Mouse (Mus musculus) heart, postnatal 4 days (tissue): Measurements from ENCODE around the gene Trib2. TPM values are rescaled to one million over a fixed set of nuclear protein-coding genes. Genes with fewer than 3 reads are reported as not detected.

Experiments
- DNase-seq: peaks from one replicate; pipeline ENCODE4 v3.0.0; 2021
- total RNA-seq, 2 experiments: library from RNA; stranded (reverse); gene quantifications; 2 replicates each; pipeline ENCODE4 v1.2.3; 2021

Trib2 gene
- total RNA-seq: 10 to 100 TPM; 73.6 to 83.6 TPM

DNA sequence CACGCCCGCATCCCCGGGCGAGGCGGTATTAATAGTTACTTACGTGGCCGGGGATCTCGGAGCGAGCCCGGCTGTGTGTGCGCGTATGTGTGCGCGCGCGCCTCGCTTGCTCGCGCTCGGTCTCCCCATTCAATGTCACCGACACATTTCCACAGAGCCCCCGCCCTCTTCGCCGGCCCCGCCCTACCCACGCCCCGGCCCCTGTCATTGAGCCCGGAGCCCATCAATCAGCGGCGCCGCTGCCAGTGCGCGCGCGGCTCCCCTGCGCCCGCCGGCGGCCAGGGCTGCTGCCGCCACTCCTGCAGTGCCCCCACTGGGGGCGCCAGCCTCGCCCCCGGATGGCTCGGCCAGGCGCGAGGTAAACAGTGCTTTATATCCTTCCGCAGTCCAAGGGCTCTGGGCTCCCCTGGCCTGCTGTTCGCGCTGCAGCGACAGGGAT lies at the start of gene Trib2:
TSS of gene Trib2 (minus strand) at position 183 of the 439 bp plus-strand sequence.
- peak; percentile 96 for DNase-seq

DNA sequence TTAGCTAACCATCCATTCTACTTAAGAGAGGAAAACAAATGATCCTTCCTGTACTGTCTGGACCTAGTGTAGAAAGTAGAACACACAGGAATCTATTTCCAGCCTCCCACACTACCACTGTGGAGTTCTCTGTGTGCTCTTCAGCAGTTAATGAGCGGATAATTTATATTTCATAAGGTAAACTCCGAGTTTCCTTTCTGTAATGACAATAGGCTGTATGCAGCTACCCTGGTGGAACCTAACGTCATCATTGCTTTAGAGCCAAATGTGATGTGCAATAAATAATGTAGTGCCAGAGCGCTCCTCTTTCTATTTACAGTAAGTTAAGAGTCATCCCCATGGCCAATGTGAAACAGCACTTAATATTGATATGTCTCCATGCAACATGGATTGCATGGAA lies 41.3 kb upstream of the Trib2 start:
- no peak for DNase-seq

- no peak for DNase-seq
Measured at GRCm38 (mm10) chr12:15855891-15856290, 39.2 kb upstream of the Trib2 start.

GRCm38 (mm10) chr12:15852781-15853180 lies 36.1 kb upstream of the Trib2 start:
- no peak for DNase-seq

- DNase-seq: no peak
Measured at GRCm38 (mm10) chr12:15852031-15852430, 35.3 kb upstream of the Trib2 start.

DNA sequence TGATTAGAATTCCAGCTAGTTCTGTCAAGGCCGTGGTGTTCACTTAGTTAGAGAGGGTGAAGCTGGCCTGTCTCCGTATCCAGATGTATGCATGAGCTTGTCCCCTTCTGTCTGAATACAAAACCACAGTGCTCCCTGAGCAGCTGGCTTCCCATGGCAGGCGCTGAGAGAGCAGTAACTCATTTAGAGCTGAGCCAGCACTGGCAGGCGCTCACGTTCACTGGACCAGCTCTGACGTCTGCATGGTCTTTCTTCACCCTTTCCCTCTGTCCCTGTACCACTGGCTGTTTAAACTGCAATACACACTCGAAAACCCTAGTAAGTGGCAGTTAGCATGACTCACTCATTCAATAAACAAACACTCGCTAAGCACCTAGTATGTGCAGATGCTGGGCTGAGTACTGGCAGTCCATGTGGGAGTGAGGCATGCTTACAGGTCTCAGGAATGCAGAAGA lies 33.7 kb upstream of the Trib2 start:
- peak; percentile 49 for DNase-seq

DNA sequence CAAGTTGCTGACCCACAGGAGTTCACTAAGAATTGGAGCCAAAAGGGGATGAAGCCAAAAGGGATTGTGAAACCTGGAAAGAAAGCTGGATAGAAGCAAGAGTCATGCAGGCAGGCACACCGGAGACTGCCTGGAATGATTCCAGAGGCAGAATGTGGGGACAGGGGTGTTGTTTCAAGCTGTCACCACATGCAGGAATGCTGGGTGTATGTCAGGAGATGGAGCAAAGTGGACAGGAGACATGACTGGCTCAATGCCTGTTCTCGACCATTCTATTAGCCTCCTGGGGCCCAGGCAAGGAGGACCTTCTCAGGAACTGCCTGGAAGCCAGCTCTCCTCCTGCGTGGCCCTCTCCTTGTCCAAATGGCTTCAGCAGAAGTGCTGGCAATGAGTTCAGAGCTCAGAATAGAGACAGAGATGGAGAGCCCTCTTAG lies 33.2 kb upstream of the Trib2 start:
- peak; percentile 81 for DNase-seq

- DNase-seq: peak; percentile 14
Measured at GRCm38 (mm10) chr12:15848391-15848790, 31.7 kb upstream of the Trib2 start.

GRCm38 (mm10) chr12:15844701-15845100 lies 28.0 kb upstream of the Trib2 start:
- no peak for DNase-seq

- no peak for DNase-seq
Measured at GRCm38 (mm10) chr12:15840864-15841557, 24.3 kb upstream of the Trib2 start.

DNA sequence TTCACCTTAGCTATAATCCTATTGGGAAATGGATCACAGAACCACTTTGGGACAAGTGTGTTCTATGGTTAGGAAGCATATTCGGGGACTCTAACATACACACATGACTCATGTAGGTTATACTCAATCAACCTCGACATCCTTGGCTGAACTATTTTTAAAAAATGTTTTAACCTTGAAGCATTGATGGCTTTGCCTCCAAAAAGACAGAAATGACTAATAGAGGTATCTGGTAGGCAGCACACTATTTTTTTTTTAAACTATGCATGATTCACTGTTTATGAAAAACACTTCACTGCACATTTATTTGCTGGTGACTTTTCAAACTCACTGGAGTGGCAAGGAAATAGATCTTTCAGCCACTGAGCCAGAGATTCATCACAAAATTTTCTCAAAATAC lies 21.5 kb upstream of the Trib2 start:
- no peak for DNase-seq

DNA sequence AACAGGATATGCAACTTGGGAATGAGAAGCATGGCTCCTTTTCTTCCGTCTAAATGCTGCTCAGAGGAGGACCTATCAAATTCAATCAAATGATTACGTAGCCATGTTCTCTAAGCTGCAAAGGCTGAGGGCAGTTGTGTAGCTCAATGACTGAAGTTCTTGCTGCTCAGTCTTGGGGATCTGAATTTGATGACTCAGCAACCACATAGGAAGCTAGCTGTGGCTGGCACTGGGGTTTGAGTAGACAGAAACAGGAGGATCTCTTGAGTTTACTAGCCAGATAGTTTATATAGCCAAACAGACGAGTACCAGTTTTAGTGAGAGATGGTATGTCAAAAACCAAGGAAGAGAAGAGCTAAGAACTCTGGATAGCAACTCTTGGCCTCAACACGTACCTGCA lies 20.8 kb upstream of the Trib2 start:
- DNase-seq: no peak

- DNase-seq: no peak
Measured at GRCm38 (mm10) chr12:15832674-15833052, 15.9 kb upstream of the Trib2 start.

- DNase-seq: no peak
Measured at GRCm38 (mm10) chr12:15831941-15832673, 15.4 kb upstream of the Trib2 start.

- no peak for DNase-seq
Measured at GRCm38 (mm10) chr12:15830750-15831149, 14.0 kb upstream of the Trib2 start.

- DNase-seq: no peak
Measured at GRCm38 (mm10) chr12:15828815-15829398, 12.2 kb upstream of the Trib2 start.

- no peak for DNase-seq
Measured at GRCm38 (mm10) chr12:15821019-15821418, 4.3 kb upstream of the Trib2 start.

- DNase-seq: peak; percentile 51
Measured at GRCm38 (mm10) chr12:15817365-15817764, 643 bp upstream of the Trib2 start.

DNA sequence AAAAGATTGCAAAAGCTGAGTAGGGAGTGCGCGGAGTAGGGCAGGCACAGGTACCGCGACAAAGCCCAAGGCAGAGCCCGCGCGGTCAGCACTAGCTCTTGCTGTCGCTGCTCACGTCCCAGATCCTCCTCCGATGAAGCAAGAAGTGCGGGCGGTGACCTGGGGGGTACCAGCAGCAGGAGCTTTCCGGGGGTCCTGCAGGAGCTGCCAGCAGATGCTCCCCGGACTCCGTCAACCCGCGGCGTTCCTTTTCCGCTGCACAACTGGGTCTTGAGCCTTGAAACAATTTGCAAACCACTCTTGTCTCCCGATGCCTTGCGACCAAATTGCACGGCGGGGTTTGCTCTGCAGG lies 492 bp downstream of the Trib2 start:
- DNase-seq: peak; percentile 61

DNA sequence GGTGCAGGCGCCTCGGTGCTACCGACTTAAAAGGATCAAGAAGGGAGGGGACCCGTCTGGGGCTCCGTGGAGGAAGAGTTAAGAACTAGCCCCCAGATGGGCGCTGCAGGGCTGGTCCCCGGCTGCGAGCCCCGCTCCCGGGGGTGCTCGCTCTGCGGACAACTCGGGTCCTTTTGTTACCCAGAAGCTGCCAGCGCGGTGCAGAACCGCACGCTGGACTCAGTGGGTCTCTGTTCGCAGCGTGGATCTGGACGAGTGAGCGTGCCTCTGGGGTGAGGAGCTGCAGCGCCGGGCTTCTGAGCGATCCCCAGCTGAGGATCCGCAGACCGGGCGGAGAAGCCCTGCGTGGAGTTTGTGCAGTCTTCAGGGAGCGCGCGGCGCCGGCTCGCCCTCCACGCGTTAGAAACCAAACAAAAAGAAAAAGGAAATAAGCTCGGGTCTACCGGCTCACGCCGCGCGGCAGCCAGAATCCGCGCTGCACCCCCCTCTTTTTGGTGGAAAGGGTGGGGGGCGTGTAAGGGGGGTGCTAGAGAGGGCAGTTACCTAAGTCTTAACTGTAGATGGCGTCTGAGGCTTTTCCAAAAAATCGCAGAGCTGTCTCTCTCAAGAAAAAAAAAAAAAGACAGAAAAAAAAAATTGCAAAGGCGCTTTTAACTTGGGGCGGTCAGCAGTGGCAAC lies 1.0 kb downstream of the Trib2 start:
- peak; percentile 78 for DNase-seq

GRCm38 (mm10) chr12:15815170-15815575 lies 1.5 kb downstream of the Trib2 start:
- DNase-seq: peak; percentile 58

- DNase-seq: peak; percentile 66
Measured at GRCm38 (mm10) chr12:15814249-15815081, 2.3 kb downstream of the Trib2 start.
